Mouse (Mus musculus): ENCODE results near the gene Dcdc2b.
A peak's percentile ranks its signal among the peaks of the same experiment; 100 is the strongest.

Dcdc2b gene

GRCm38 (mm10) chr4:129576863-129577491 is 37.1 kb downstream of the Dcdc2b start:
- peak; percentile 79 for DNase-seq

DNA sequence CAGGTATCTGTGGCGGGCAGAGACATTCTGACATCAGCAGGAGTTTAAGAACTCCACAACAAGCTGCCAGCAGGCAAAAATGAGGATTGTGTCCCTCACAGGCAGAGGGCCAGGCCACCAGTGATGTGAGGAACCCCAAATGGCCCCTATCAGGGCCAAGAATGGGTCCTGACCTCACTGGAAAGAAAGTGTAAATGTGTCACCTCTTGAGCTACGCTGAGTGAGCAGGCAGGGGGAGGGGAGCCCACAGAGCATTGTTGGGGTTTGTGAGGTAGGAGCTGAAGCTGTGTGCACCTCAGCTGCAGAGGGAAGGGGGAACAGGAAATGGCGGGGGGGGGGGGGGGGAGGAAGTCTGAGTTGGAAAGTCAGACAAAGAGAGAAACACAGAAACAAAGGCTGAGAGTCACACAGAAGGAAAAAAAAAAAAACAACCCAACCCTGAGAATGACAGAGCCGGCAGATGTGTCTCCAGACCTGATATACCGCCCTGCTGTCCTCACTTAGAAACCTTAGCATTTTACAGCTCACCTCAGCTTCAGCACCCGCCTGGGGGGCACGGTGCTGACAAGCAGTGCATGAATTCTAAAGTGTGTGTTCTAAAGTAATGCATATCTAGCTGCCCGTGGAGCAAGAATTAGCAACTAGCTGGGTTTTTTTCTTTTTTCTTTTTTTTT is 38.7 kb downstream of the Dcdc2b start:
- DNase-seq = peak; percentile 26

- no peak for DNase-seq
Measured at GRCm38 (mm10) chr4:129573430-129573829, 40.6 kb downstream of the Dcdc2b start, which contains the start of gene Lck. TSS of gene Lck (minus strand) at chr4:129573641.

- DNase-seq = no peak
Measured at GRCm38 (mm10) chr4:129573093-129573370, 41.0 kb downstream of the Dcdc2b start.

DNA sequence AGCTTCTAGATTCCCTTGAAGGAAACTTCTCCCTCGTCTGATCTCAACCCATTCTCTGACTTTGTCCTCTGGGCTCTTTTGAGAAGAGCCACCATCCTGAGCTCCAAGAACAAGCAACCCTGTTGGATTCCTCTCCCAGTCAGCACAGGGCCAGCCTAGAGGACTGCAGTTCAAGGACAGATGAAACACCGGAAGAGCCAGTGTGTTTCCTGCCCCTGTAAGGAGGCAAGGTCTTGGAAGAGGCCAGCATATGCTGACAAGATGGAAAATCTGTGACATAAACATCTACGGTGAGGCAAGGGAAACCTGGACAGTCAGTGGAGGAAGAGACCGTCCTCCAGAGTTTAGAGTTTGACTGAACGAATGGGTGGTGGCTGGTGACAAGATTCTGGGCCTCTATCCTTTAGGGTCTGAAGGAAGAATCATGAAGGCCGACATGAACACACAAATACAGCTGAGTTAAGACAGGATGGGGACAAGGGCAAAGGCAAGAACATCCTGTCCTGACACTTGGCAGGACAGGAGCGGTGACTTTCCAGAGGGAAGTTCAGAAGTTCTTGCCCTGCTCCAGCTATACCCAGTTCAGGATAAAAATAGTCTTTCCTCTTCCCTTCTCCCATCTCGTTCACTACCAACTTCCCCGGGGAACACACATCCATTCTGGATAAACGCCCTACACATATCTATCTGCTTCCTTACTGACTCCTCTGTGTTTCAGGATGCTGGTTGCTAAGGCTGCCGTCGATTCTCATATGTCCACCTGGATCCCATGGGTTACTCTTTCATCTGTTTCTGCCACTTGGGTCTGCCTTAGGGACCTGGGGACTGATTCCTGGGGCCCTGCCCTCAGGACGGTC is 41.6 kb downstream of the Dcdc2b start:
- peak; percentile 48 for DNase-seq

GRCm38 (mm10) chr4:129571551-129572084 is 42.4 kb downstream of the Dcdc2b start:
- DNase-seq = no peak

- DNase-seq = no peak
Measured at GRCm38 (mm10) chr4:129570028-129570427, 44.0 kb downstream of the Dcdc2b start.

- no peak for DNase-seq
Measured at GRCm38 (mm10) chr4:129568366-129568765, 45.7 kb downstream of the Dcdc2b start.

GRCm38 (mm10) chr4:129565139-129565538 is 48.9 kb downstream of the Dcdc2b start:
- no peak for DNase-seq

DNA sequence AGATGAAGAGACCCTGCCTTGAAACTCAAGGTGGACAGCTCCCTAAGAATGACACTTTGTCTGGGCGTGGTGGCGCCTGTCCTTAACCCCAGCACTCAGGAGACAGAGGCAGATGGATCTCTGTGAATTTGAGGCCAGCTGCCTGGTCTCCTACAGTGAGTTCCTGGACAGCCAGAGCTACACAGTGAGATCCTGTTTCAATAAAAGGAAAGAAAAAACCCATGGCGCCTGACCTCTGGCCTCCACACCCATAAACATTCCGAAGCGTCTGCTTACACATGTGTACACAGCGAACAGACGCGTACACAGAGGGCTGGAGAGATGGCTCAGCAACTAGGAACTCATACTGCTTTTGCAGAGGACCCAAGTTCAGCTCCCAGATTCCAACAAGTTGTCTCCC is 50.3 kb downstream of the Dcdc2b start:
- no peak for DNase-seq

GRCm38 (mm10) chr4:129561184-129561583 is 52.9 kb downstream of the Dcdc2b start:
- DNase-seq = no peak

Measured in kidney, adult 9 months (tissue).